Mouse (Mus musculus): ENCODE data around the gene Ikzf1. TPM values are rescaled to one million over a fixed set of nuclear protein-coding genes. Genes with fewer than 3 reads are reported as not detected.

The Ikzf1 gene
- total RNA-seq, 2 experiments from 2014 or later, result 2.3 to 2.5 TPM

- DNase-seq, result no peak
- intact Hi-C loops (cut with DNase I), result no loop called here
Measured at GRCm38 (mm10) chr11:11689701-11690058, 4.9 kb downstream of the Ikzf1 start.

GRCm38 (mm10) chr11:11690059-11690844 is 5.4 kb downstream of the Ikzf1 start:
- intact Hi-C loops (cut with DNase I), result no loop called here
- no peak for DNase-seq

- intact Hi-C loops (cut with DNase I), result no loop called here
- DNase-seq, result no peak
Measured at GRCm38 (mm10) chr11:11690845-11691196, 6.0 kb downstream of the Ikzf1 start.

GRCm38 (mm10) chr11:11691324-11692058 is 6.7 kb downstream of the Ikzf1 start:
- intact Hi-C loops (cut with DNase I), result no loop called here
- DNase-seq, result no peak

GRCm38 (mm10) chr11:11692558-11693166 is 7.9 kb downstream of the Ikzf1 start:
- intact Hi-C loops (cut with DNase I), result no loop called here
- DNase-seq, result no peak

- no peak for DNase-seq
- intact Hi-C loops (cut with DNase I), result no loop called here
Measured at GRCm38 (mm10) chr11:11693446-11693845, 8.6 kb downstream of the Ikzf1 start.

GRCm38 (mm10) chr11:11694072-11694471 is 9.3 kb downstream of the Ikzf1 start:
- intact Hi-C loops (cut with DNase I), result no loop called here
- no peak for DNase-seq

- intact Hi-C loops (cut with DNase I), result no loop called here
- no peak for DNase-seq
Measured at GRCm38 (mm10) chr11:11694472-11695177, 9.8 kb downstream of the Ikzf1 start.

GRCm38 (mm10) chr11:11695211-11695887 is 10.5 kb downstream of the Ikzf1 start:
- DNase-seq, result no peak
- intact Hi-C loops (cut with DNase I), result no loop called here

GRCm38 (mm10) chr11:11695907-11696306 is 11.1 kb downstream of the Ikzf1 start:
- DNase-seq, result no peak
- intact Hi-C loops (cut with DNase I), result no loop called here

- DNase-seq, result no peak
- intact Hi-C loops (cut with DNase I), result no loop called here
Measured at GRCm38 (mm10) chr11:11696814-11697213, 12.0 kb downstream of the Ikzf1 start.

- no peak for DNase-seq
- intact Hi-C loops (cut with DNase I), result no loop called here
Measured at GRCm38 (mm10) chr11:11701378-11701777, 16.6 kb downstream of the Ikzf1 start.

- DNase-seq, result no peak
- intact Hi-C loops (cut with DNase I), result no loop called here
Measured at GRCm38 (mm10) chr11:11703776-11704175, 19.0 kb downstream of the Ikzf1 start.

- DNase-seq, result no peak
- intact Hi-C loops (cut with DNase I), result no loop called here
Measured at GRCm38 (mm10) chr11:11708154-11708719, 23.4 kb downstream of the Ikzf1 start.

GRCm38 (mm10) chr11:11709311-11709710 is 24.5 kb downstream of the Ikzf1 start:
- no peak for DNase-seq
- intact Hi-C loops (cut with DNase I), result no loop called here

GRCm38 (mm10) chr11:11710718-11711117 is 25.9 kb downstream of the Ikzf1 start:
- intact Hi-C loops (cut with DNase I), result no loop called here
- DNase-seq, result no peak

- intact Hi-C loops (cut with DNase I), result no loop called here
- no peak for DNase-seq
Measured at GRCm38 (mm10) chr11:11711748-11712147, 26.9 kb downstream of the Ikzf1 start.

- intact Hi-C loops (cut with DNase I), result no loop called here
Measured at GRCm38 (mm10) chr11:11714676-11715075, 29.9 kb downstream of the Ikzf1 start.

GRCm38 (mm10) chr11:11715963-11716691 is 31.3 kb downstream of the Ikzf1 start:
- intact Hi-C loops (cut with DNase I), result no loop called here
- DNase-seq, result no peak

More at GRCm38 (mm10) chr11:11714676-11715075, 29.9 kb downstream of the Ikzf1 start:
- DNase-seq, result no peak

GRCm38 (mm10) chr11:11716692-11717037 is 31.9 kb downstream of the Ikzf1 start:
- intact Hi-C loops (cut with DNase I), result no loop called here
- no peak for DNase-seq

Data from left cerebral cortex, postnatal 4 days (tissue).